Mouse (Mus musculus) MN1 (cell line): ENCODE data around the gene Olfr1434.
"Not testable (repeated sequence)": the region's sequence is repeated elsewhere in the genome, so short reads cannot be mapped to it uniquely, and the experiment has no call there.

Source experiments
- DNase-seq: peaks from one replicate; pipeline ENCODE4 v3.0.0-alpha.2; 2016; ENCODE audit warnings: low spot score

Gene Olfr1434

DNA sequence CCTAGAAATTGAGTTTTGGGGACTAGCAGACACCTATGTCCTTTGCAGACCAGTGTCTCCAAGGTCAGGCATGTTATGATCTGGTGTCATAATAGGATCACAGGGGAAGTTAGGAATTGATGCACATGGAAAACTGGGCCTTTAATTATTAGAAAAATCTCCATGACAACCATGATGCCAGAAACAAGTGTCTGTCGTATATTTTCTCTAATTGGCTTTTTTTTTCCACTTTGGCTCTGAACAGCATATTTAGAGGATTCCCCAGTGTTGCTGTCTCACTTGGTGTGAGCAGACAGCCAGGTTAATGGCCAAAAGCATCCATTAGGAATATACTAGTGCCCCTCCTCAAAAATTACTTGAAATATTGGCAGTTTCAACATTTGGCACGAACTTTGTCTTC is at the start of gene Olfr1434:
Gene Olfr1434 (plus strand): TSS at position 301 of the 400 bp plus-strand sequence.
- DNase-seq = no peak

GRCm38 (mm10) chr19:12232496-12232895 is 47.2 kb upstream of the Olfr1434 start, which contains the start of gene Olfr1432:
Gene Olfr1432 (minus strand): TSS chr19:12232596.
- not testable (repeated sequence) for DNase-seq

DNA sequence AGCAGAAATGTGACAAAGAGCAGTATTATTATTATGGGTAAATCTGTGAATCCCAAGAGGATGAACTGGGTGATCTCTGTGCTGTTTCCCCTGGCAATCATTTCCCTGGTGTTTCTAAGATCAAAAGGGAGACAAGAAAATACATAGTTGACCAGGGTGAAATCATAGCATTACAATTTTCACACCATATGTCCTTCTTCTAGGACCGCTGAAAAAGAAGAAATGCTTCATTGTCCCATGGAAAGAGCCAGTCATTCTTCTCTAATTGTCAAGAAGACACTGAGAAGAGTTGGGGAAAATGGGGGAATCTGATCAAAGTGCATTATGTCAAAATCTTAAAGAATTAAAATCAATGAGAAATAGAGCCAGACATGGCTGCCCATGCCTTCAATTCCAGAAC is 38.1 kb upstream of the Olfr1434 start, which contains the start of gene Olfr262:
Gene Olfr262 (minus strand): TSS at position 101 of the 400 bp plus-strand sequence.
- no peak for DNase-seq

DNA sequence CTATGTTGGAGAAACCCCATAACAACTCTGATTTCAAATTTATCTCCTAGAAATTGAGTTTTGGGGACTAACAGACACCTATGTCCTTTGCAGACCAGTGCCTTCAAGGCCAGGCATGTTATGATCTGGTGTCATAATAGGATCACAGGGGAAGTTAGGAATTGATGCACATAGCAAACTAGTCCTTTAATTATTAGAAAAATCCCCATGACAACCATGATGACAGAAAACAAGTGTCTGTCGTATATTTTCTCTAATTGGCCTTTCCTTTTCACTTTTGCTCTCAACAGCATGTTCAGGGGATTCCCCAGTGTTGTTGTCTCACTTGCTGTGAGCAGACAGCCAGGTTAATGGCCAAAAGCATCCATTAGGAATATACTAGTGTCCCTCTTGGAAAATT is 18.9 kb upstream of the Olfr1434 start, which contains the start of gene Olfr235:
Gene Olfr235 (plus strand): TSS at position 301 of the 400 bp plus-strand sequence.
- no peak for DNase-seq

DNA sequence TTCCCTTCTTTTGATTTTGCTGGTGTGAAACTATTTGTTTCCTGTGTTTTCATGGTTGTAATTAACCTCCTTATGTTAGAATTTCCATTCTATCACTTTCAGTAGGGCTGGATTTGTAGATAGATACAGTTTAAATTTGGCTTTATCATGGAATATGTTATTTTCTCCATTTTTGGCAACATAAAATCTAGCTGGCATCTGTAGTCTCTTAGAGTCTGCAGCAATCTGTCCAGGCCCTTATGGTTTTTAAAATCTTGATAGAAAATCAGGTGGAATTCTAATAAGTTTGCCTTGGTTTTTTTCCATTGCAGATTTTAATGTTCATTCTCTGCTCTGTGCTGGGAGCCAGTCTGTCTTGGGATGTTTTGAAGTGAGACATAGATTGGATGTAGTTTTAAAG is 13.3 kb downstream of the Olfr1434 start:
- no peak for DNase-seq

DNA sequence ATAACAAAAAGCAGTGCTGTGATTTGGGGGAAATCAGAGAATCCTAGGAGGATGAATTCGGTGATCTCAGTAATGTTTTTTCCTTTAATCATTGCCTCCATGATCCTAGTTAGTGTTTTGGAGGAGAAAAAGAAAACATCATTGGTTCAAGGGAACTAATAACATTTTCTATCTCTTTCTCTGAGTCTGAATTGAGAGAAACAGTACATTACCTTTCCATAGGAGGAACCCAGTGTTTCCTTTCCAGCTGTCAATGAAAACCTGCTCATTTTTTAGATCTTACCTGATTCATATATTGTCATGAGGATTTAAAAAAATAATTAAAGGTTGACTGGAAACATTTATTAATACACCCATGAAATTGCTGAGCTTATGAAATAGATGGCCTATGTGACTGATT is 19.4 kb downstream of the Olfr1434 start, which contains the start of gene Olfr1436:
Gene Olfr1436 (minus strand): TSS at position 101 of the 400 bp plus-strand sequence.
- not testable (repeated sequence) for DNase-seq

GRCm38 (mm10) chr19:12325001-12325400 is 45.3 kb downstream of the Olfr1434 start, which contains the start of gene Olfr1437:
Gene Olfr1437 (minus strand): TSS chr19:12325101.
- no peak for DNase-seq
